Mouse (Mus musculus) liver, embryonic 15.5 days (tissue): ENCODE data around the gene Rbp3. TPM values are rescaled to one million over a fixed set of nuclear protein-coding genes. Genes with fewer than 3 reads are reported as not detected.

Source experiments
- ATAC-seq: fragments of 200-750 bp; cut with Nextera tagmentation; 2 replicates; pipeline ENCODE4 v1.8.0; 2017; ENCODE audit warnings: moderate number of reproducible peaks, mild to moderate bottlenecking, moderate library complexity; ENCODE audit not compliant: insufficient read depth
- H3K27ac ChIP-seq: fragments of 300-500 bp; sonication (generic); replicated peaks from 2 replicates; pipeline ENCODE4 v1.5.1; 2015; ENCODE audit warnings: mild to moderate bottlenecking, inconsistent platforms
- H3K27me3 ChIP-seq: fragments of 300-500 bp; sonication (generic); 2 replicates; pipeline ENCODE4 v1.6.1; 2015; ENCODE audit warnings: mild to moderate bottlenecking, inconsistent platforms
- H3K36me3 ChIP-seq: fragments of 300-500 bp; sonication (generic); replicated peaks from 2 replicates; pipeline ENCODE4 v1.6.1; 2015; ENCODE audit warnings: moderate library complexity, mild to moderate bottlenecking, inconsistent platforms
- H3K4me1 ChIP-seq: fragments of 300-500 bp; sonication (generic); replicated peaks from 2 replicates; pipeline ENCODE4 v1.6.1; 2015; ENCODE audit warnings: inconsistent platforms
- H3K4me2 ChIP-seq: fragments of 300-500 bp; sonication (generic); 2 replicates; pipeline ENCODE4 v1.6.1; 2015; ENCODE audit warnings: moderate library complexity, mild to moderate bottlenecking, inconsistent platforms
- H3K4me3 ChIP-seq: fragments of 300-500 bp; sonication (generic); replicated peaks from 2 replicates; pipeline ENCODE4 v1.5.1; 2015; ENCODE audit warnings: mild to moderate bottlenecking, inconsistent platforms
- H3K9ac ChIP-seq: fragments of 300-500 bp; sonication (generic); 2 replicates; pipeline ENCODE4 v1.6.1; 2015; ENCODE audit warnings: moderate library complexity, mild to moderate bottlenecking, inconsistent platforms
- H3K9me3 ChIP-seq: fragments of 300-500 bp; sonication (generic); replicated peaks from 2 replicates; pipeline ENCODE4 v1.6.1; 2016; ENCODE audit warnings: inconsistent platforms
- WGBS: fragments of 180-500 bp; shearing (Covaris S2); methylation state at CpG from one replicate; pipeline ENCODE4 v1.1.7; 2015; ENCODE audit warnings: mixed read lengths; ENCODE audit not compliant: insufficient replicate concordance; 5-methylcytosine and 5-hydroxymethylcytosine counted together
- polyA plus RNA-seq: library from polyadenylated mRNA; unstranded; fragments of >200 nt; fragmentation: Nextera tagmentation; extraction: Ambion mirVana; gene quantifications from 2 replicates; pipeline ENCODE4 v1.2.1, GENCODE M21; 2015

Gene Rbp3
- 0.06 and 0.07 TPM in 2 replicates for polyA plus RNA-seq

DNA sequence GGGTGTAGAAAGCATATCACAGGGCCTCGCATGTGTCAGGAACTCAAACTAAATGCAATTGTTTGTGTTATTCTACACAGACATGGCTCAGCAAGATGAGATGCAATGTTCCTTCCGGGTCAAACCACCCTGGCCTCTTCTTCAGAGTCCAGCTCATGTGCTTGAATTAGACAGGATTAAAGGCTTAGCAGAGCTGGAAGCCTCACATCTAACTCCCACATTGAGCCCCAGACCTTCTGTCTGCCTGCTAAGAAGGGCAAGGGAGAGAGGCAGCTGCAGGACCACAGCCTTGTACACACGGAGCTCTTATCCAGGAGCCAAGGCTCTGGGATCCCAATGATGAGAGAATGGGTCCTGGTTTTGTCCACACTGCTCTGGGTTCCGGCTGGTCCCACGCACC lies at the start of gene Rbp3:
TSS of gene Rbp3 (plus strand) at position 243 of the 400 bp plus-strand sequence.
- Histone ChIP-seq H3K36me3 (no peaks in the 10 kb centered on the region), H3K27ac (no peak within 1 kb of the TSS), H3K4me2 (no peak within 1 kb of the TSS), H3K9ac (no peak within 1 kb of the TSS), H3K27me3 (no peaks in the 10 kb centered on the region), H3K4me3 (no peak within 1 kb of the TSS), H3K4me1 (no peaks in the 10 kb centered on the region), H3K9me3 (no peaks in the 10 kb centered on the region)
- ATAC-seq: no peak
- 59% methylated on average over 5 of the region's 5 CpGs for WGBS

DNA sequence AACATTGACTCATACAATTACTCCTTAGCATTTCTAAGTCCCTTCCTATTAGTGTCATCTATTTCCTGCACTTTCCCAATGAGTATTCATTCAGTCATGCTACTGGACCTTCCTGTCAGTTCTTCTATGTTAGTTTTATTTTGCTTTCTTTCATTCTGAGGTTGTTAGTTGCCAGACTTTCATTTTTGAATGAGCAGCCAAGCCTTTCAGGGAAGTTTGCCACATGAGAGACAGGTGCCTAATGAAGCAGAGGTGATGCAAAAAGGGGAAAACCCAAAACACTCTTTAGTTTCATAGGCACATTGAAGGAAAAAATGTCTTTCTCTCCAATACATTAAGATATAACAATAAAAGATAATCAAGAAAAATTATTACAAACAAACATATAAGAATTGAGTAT lies 49.0 kb upstream of the Rbp3 start:
- ATAC-seq: no peak
- no peak overlapping the region for H3K27ac ChIP-seq
- no peak overlapping the region for H3K9ac ChIP-seq
- H3K36me3 ChIP-seq: no peaks in the 10 kb centered on the region
- H3K9me3 ChIP-seq: no peaks in the 10 kb centered on the region
- no peaks in the 10 kb centered on the region for H3K27me3 ChIP-seq
- H3K4me3 ChIP-seq: no peak overlapping the region
- no peak overlapping the region for H3K4me2 ChIP-seq
- H3K4me1 ChIP-seq: no peaks in the 10 kb centered on the region

DNA sequence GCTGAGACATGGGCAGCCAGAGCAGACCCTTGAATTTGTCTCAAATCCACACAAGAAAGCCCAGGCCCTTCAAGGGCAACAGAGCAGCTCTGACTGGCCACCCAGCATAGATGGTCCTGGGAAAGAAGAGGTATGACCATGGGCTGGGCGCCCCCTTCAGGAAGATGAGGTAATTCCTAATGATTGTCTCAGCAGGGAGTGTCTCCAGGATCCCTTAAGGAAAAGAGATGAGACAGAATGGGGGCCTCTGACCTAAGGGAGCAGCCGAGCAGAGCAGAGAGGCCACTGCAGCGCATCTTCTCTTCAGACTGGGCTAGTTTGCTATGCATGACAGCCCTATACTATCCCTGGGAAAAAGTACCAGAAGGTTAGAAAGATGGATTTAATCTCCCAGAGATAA lies 40.1 kb upstream of the Rbp3 start:
- H3K9me3 ChIP-seq: no peaks in the 10 kb centered on the region
- no peaks in the 10 kb centered on the region for H3K4me1 ChIP-seq
- H3K36me3 ChIP-seq: no peaks in the 10 kb centered on the region
- no peak overlapping the region for H3K9ac ChIP-seq
- no peaks in the 10 kb centered on the region; the same call in 1 of the 2 replicates for H3K27me3 ChIP-seq
- no peak overlapping the region for H3K4me2 ChIP-seq
- no peak for ATAC-seq
- no peak overlapping the region for H3K27ac ChIP-seq
- no peak overlapping the region for H3K4me3 ChIP-seq
- WGBS: 29% methylated on average over 3 of the region's 3 CpGs

DNA sequence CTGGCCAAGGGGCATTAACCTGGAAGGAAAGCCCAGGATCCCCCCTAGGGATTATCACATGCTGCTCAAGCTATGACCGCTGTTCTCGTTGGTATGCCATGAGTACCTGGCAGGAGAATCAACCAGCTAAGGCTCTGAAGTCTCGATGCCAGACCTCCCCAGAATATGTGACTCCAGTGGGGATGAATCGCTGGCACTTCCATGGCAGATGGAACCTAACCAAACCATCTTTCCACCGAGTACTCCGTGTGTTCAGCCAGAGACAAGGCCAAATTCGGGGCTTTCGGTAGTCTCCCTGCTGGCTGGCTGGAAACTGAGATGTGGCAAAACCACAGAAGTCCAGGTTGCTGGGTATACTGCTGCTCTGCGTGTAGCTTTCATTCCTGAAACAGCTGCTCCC lies 39.6 kb upstream of the Rbp3 start:
- no peak for ATAC-seq
- no peak overlapping the region for H3K4me2 ChIP-seq
- H3K27ac ChIP-seq: no peak overlapping the region
- H3K4me3 ChIP-seq: no peak overlapping the region
- no peaks in the 10 kb centered on the region for H3K9me3 ChIP-seq
- H3K9ac ChIP-seq: no peak overlapping the region
- 66% methylated on average over 9 of the region's 9 CpGs for WGBS
- no peaks in the 10 kb centered on the region for H3K36me3 ChIP-seq
- H3K4me1 ChIP-seq: no peaks in the 10 kb centered on the region
- no peaks in the 10 kb centered on the region; the same call in 1 of the 2 replicates for H3K27me3 ChIP-seq

- H3K4me1 ChIP-seq: no peaks in the 10 kb centered on the region
- no peak overlapping the region for H3K4me2 ChIP-seq
- no peak overlapping the region for H3K27ac ChIP-seq
- H3K9me3 ChIP-seq: no peaks in the 10 kb centered on the region
- 47% methylated on average over 14 of the region's 14 CpGs for WGBS
- H3K27me3 ChIP-seq: peaks cover 56% of the 10 kb centered on the region
- ATAC-seq: no peak
- H3K36me3 ChIP-seq: no peaks in the 10 kb centered on the region
- H3K9ac ChIP-seq: no peak overlapping the region
- H3K4me3 ChIP-seq: no peak overlapping the region
Measured at GRCm38 (mm10) chr14:33920727-33921559, 32.9 kb upstream of the Rbp3 start.

- H3K9ac ChIP-seq: no peak overlapping the region
Measured at GRCm38 (mm10) chr14:33922771-33923167, 31.0 kb upstream of the Rbp3 start.

DNA sequence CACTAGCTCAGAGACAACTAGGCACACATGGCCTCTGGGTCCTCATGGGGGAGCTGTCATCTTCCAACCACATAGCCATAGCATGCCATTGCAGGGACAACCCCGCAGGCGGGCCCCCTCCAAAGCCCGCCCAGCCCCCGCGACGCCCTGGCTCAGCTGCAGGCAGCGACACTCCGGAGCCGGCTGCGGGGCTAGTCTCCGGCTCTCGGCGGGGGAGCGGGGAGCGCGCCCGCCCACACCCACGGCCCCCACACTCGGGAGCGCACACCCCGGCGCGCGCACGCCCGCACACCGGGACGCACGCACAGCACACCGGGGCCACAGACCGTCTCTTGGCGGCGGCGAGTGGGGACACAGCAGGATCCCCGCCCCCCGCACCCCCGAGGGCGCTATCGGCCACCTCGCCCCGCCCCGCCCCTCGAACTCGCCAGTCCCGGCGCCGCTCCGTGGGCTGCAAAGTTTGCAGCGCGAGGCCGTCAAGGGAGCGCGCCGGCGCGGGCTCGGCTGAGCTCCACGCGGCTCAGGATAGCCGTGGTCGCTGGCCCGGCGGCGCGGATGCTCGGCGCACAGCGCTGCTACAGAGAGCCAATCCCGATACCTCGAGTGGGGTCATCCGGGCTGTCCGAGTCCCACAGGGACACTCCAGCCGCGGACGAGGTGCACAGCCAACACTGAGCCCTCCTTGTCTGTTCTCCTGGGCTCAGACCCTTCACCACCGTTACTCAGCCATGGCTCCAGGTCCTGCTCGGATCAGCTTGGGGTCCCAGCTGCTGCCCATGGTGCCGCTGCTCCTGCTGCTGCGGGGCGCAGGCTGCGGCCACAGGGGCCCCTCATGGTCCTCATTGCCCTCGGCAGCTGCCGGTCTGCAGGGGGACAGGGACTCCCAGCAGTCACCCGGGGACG lies 30.4 kb upstream of the Rbp3 start, which contains the start of gene Gdf10:
TSS of gene Gdf10 (plus strand) at position 420 of the 903 bp plus-strand sequence.
- ATAC-seq: no peak
- Histone ChIP-seq H3K4me3 (peak within 1 kb of the TSS; percentile 36), H3K9me3 (no peaks in the 10 kb centered on the region), H3K9ac (no peak within 1 kb of the TSS), H3K4me1 (no peaks in the 10 kb centered on the region), H3K36me3 (no peaks in the 10 kb centered on the region), H3K27ac (no peak within 1 kb of the TSS), H3K4me2 (peak within 1 kb of the TSS; percentile 57), H3K27me3 (peaks cover 63% of the 10 kb centered on the region)
- 1% methylated on average over 85 of the region's 85 CpGs for WGBS

More at GRCm38 (mm10) chr14:33922771-33923167, 31.0 kb upstream of the Rbp3 start:
- H3K36me3 ChIP-seq: no peaks in the 10 kb centered on the region
- H3K4me2 ChIP-seq: peak overlapping the region; percentile 57
- H3K4me3 ChIP-seq: no peak overlapping the region
- no peak overlapping the region for H3K27ac ChIP-seq
- H3K9me3 ChIP-seq: no peaks in the 10 kb centered on the region
- H3K4me1 ChIP-seq: no peaks in the 10 kb centered on the region
- no peak for ATAC-seq
- 15% methylated on average over 8 of the region's 8 CpGs for WGBS
- H3K27me3 ChIP-seq: peaks cover 63% of the 10 kb centered on the region

DNA sequence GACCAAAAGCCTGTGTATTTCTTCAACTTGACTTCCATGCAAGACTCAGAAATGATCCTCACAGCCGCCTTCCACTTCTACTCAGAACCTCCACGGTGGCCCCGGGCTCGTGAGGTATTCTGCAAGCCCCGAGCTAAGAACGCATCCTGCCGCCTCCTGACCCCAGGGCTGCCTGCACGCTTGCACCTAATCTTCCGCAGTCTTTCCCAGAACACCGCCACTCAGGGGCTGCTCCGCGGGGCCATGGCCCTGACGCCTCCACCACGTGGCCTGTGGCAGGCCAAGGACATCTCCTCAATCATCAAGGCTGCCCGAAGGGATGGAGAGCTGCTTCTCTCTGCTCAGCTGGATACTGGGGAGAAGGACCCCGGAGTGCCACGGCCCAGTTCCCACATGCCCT lies 21.9 kb upstream of the Rbp3 start:
- WGBS: 42% methylated on average over 17 of the region's 17 CpGs
- peaks cover 25% of the 10 kb centered on the region for H3K27me3 ChIP-seq

DNA sequence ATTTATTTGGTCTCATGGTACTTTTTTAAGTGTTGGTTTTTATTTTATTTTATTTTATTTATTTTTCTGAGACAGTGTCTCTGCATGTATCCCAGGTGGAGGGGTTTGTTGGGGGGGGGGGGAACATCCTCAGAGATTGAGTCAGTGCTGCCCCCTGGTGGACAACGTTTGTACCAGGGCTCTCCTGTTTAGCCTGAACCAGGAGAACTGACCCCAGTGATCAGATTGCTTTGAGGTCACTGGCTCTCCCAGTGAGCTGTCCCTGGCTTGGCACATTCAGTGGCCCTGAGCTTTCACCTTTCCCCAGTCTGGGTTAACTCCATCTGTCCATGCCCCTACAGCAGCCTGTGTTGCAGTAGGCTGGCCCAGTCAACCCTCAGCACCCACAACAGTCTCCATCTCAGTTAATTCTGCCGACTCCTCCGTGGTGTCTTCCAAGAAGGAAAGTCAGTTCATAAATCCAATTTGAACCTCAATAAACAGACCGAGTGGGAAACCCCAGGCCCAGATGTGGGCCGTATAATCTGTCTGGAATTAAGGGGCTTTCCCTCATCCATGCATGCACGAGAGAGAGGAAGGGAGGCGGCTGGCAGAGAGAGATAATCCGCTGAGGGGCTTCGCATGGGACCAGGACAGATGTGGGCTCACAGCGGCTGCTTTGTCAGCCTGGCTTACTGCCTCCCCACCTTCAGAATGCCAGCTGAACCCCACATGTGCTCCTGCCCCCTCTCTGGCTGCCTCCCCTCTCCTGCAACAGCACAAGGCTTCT lies 20.7 kb upstream of the Rbp3 start:
- Histone ChIP-seq H3K27me3 (peaks cover 25% of the 10 kb centered on the region), H3K9ac (no peak overlapping the region), H3K4me3 (no peak overlapping the region), H3K36me3 (no peaks in the 10 kb centered on the region), H3K4me1 (no peaks in the 10 kb centered on the region), H3K4me2 (no peak overlapping the region), H3K27ac (no peak overlapping the region), H3K9me3 (no peaks in the 10 kb centered on the region)
- 53% methylated on average over 10 of the region's 10 CpGs for WGBS
- ATAC-seq: no peak

More for the DNA sequence above, 21.9 kb upstream of the Rbp3 start:
- no peak overlapping the region for H3K27ac ChIP-seq
- no peak overlapping the region for H3K9ac ChIP-seq
- no peak for ATAC-seq
- H3K4me2 ChIP-seq: no peak overlapping the region
- no peaks in the 10 kb centered on the region for H3K9me3 ChIP-seq
- H3K4me3 ChIP-seq: no peak overlapping the region
- H3K36me3 ChIP-seq: no peaks in the 10 kb centered on the region
- no peaks in the 10 kb centered on the region for H3K4me1 ChIP-seq

DNA sequence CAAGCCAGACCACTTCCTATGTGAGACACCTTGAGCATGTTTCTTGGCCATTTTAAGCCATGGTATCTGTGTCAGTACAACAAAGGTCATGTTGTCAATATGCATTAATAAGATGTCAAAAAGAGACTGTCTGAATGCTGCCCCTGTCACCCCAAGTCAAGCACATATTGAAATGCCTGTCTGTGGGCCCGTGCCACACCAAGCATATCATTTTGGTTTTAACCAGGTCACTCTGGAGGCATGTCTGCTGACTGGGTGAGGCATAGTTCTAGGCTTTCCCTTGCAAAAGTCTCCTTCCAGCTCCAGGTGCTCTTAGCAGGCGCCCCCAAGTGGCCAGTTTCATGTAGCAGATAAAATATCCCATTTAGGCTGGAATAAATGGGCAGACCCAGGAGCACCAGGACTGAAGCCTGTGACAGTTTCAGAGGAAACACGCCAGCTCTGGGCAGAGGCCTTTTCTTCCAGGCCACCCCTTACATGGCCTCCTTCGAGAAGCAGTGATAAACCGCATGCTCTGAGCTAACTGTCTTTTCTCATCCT lies 20.0 kb upstream of the Rbp3 start:
- H3K4me1 ChIP-seq: no peaks in the 10 kb centered on the region
- H3K9ac ChIP-seq: no peak overlapping the region
- H3K4me3 ChIP-seq: no peak overlapping the region
- no peak for ATAC-seq
- H3K4me2 ChIP-seq: no peak overlapping the region
- WGBS: 22% methylated on average over 5 of the region's 5 CpGs
- H3K36me3 ChIP-seq: no peaks in the 10 kb centered on the region
- H3K27me3 ChIP-seq: peaks cover 25% of the 10 kb centered on the region
- no peaks in the 10 kb centered on the region for H3K9me3 ChIP-seq
- H3K27ac ChIP-seq: no peak overlapping the region
